Mouse (Mus musculus): ENCODE data around the gene 1700080E11Rik. TPM values are rescaled to one million over a fixed set of nuclear protein-coding genes. Genes with fewer than 3 reads are reported as not detected.

Gene 1700080E11Rik
- polyA plus RNA-seq (2012; rRNA removed), result not detected in 2 replicates

DNA sequence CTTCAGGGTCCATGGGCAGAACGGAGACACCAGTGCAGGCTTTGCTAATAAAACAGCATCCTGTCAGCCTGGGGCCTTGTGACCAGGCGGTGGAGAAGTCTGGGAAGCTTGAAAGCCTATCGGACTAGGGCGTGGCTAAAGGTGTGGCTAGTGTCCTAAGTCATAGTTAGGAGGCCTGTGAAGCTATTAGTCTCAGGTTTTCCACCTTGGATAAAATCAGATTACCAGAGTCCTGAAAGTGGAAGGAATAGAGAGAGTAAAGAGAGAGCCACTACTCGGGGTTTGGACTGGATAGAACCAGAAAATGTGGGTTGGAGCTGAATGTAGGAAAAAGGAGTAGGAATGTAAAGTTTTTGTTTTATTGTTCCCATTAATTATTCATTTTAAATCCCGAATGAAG, at the start of gene 1700080E11Rik:
1700080E11Rik (minus strand) TSS at position 101 of the 400 bp plus-strand sequence.
- TF ChIP-seq CTCF (IDR thresholded peaks at IDR 0.05; ENCODE audit: borderline replicate concordance, control insufficient read depth, extremely low read depth, insufficient read depth, low read length, poor library complexity), result no peak
- TF ChIP-seq POLR2A (IDR thresholded peaks at IDR 0.05; ENCODE audit: control insufficient read depth, extremely low read depth, insufficient read depth, low read length, poor library complexity), result no peak
- WGBS, result 86% methylated on average over 6 of the region's 6 CpGs
- no peak for DNase-seq
- H3K27ac ChIP-seq (ENCODE audit: control insufficient read depth, insufficient read depth, low read length), result no peak within 1 kb of the TSS
- H3K27me3 ChIP-seq (ENCODE audit: control insufficient read depth, insufficient read depth, low read length), result no peaks in the 10 kb centered on the region
- H3K4me3 ChIP-seq (ENCODE audit: control insufficient read depth, insufficient read depth, low read length), result no peak within 1 kb of the TSS
- H3K4me1 ChIP-seq (replicated peaks; ENCODE audit: control insufficient read depth, insufficient read depth, low read length), result no peaks in the 10 kb centered on the region
- H3K36me3 ChIP-seq (ENCODE audit: control insufficient read depth, insufficient read depth, low read length), result no peaks in the 10 kb centered on the region

DNA sequence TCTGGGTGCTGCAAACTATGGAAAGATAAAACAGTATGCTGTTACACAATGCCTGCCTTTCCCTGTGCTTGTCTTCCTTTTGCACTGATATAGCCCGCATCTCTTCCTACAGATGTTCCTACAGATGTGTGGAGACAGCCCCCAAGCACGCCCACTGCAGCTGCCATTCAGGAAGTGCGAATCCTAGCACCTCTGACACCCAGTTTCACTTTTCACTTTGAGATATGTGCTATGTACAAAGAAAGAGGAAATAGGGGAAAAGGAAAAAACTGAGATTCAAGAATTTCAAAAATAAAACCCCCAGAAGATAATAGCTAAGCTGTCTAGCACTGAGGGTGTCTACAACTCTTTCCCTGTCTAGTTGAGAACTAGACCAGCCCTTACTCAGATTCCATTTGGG, 41.8 kb upstream of the 1700080E11Rik start:
- Histone ChIP-seq H3K27me3 (ENCODE audit: control insufficient read depth, insufficient read depth, low read length) (no peaks in the 10 kb centered on the region), H3K27ac (ENCODE audit: control insufficient read depth, insufficient read depth, low read length) (no peak overlapping the region), H3K36me3 (ENCODE audit: control insufficient read depth, insufficient read depth, low read length) (no peaks in the 10 kb centered on the region), H3K4me1 (replicated peaks; ENCODE audit: control insufficient read depth, insufficient read depth, low read length) (no peaks in the 10 kb centered on the region), H3K4me3 (ENCODE audit: control insufficient read depth, insufficient read depth, low read length) (no peak overlapping the region)
- no peak for TF ChIP-seq CTCF (IDR thresholded peaks at IDR 0.05; ENCODE audit: borderline replicate concordance, control insufficient read depth, extremely low read depth, insufficient read depth, low read length, poor library complexity)
- no peak for TF ChIP-seq POLR2A (IDR thresholded peaks at IDR 0.05; ENCODE audit: control insufficient read depth, extremely low read depth, insufficient read depth, low read length, poor library complexity)
- no peak for DNase-seq
- 28% methylated on average over 3 of the region's 3 CpGs for WGBS

DNA sequence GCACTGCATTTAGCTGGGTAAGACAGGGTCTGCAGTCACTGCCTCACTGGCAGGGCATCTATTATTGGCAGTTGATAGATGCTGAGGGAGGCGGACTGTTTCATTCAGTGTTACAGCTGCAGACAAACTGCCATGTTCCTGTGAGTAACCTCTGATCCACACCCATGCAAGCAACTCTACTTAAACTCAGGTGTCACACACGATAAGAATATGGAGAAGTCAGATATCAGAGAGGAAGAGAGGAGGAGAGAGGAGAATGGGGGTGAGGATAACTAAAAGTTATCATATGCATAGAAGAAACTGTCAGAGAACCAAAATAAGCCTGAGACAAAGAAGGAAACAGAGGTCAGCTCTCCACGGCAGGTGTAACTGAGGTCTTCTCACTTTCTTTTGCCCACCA, 37.5 kb upstream of the 1700080E11Rik start:
- Histone ChIP-seq H3K4me1 (replicated peaks; ENCODE audit: control insufficient read depth, insufficient read depth, low read length) (no peaks in the 10 kb centered on the region), H3K36me3 (ENCODE audit: control insufficient read depth, insufficient read depth, low read length) (no peaks in the 10 kb centered on the region), H3K27ac (ENCODE audit: control insufficient read depth, insufficient read depth, low read length) (no peak overlapping the region), H3K27me3 (ENCODE audit: control insufficient read depth, insufficient read depth, low read length) (no peaks in the 10 kb centered on the region), H3K4me3 (ENCODE audit: control insufficient read depth, insufficient read depth, low read length) (no peak overlapping the region)
- DNase-seq, result no peak
- TF ChIP-seq POLR2A (IDR thresholded peaks at IDR 0.05; ENCODE audit: control insufficient read depth, extremely low read depth, insufficient read depth, low read length, poor library complexity), result no peak
- WGBS, result 87% methylated on average over 3 of the region's 3 CpGs

- no peak overlapping the region for H3K27ac ChIP-seq (ENCODE audit: control insufficient read depth, insufficient read depth, low read length)
- no peak overlapping the region for H3K4me3 ChIP-seq (ENCODE audit: control insufficient read depth, insufficient read depth, low read length)
- TF ChIP-seq POLR2A (IDR thresholded peaks at IDR 0.05; ENCODE audit: control insufficient read depth, extremely low read depth, insufficient read depth, low read length, poor library complexity), result no peak
- TF ChIP-seq CTCF (IDR thresholded peaks at IDR 0.05; ENCODE audit: borderline replicate concordance, control insufficient read depth, extremely low read depth, insufficient read depth, low read length, poor library complexity), result no peak
- 63% methylated on average over 6 of the region's 6 CpGs for WGBS
- no peaks in the 10 kb centered on the region for H3K36me3 ChIP-seq (ENCODE audit: control insufficient read depth, insufficient read depth, low read length)
- peaks cover 5% of the 10 kb centered on the region for H3K4me1 ChIP-seq (replicated peaks; ENCODE audit: control insufficient read depth, insufficient read depth, low read length)
- no peaks in the 10 kb centered on the region for H3K27me3 ChIP-seq (ENCODE audit: control insufficient read depth, insufficient read depth, low read length)
- DNase-seq, result no peak
Measured at GRCm38 (mm10) chr9:105139204-105139603, 5.7 kb downstream of the 1700080E11Rik start.

DNA sequence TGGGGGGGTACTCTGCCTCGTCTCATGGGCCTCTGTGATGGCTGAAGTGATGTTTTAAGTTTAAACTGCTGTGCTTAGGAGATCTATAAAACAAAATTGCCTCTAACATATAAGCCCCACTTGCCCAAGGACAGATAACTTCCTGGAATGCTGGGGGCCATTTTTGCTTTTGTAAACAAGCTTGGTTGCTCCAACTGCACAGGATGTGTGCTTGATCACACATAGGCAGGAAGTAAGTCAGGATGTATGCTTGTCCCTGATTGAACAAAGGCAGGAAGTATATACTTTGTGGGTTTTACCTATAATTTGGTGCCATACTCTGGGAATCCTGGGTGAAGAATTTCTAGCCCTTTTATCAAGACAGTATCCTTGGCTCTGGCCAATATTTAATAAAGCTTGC, 8.5 kb downstream of the 1700080E11Rik start:
- Histone ChIP-seq H3K4me3 (ENCODE audit: control insufficient read depth, insufficient read depth, low read length) (no peak overlapping the region), H3K27ac (ENCODE audit: control insufficient read depth, insufficient read depth, low read length) (no peak overlapping the region), H3K27me3 (ENCODE audit: control insufficient read depth, insufficient read depth, low read length) (no peaks in the 10 kb centered on the region), H3K4me1 (replicated peaks; ENCODE audit: control insufficient read depth, insufficient read depth, low read length) (peaks cover 15% of the 10 kb centered on the region), H3K36me3 (ENCODE audit: control insufficient read depth, insufficient read depth, low read length) (no peaks in the 10 kb centered on the region)
- no peak for TF ChIP-seq POLR2A (IDR thresholded peaks at IDR 0.05; ENCODE audit: control insufficient read depth, extremely low read depth, insufficient read depth, low read length, poor library complexity)
- TF ChIP-seq CTCF (IDR thresholded peaks at IDR 0.05; ENCODE audit: borderline replicate concordance, control insufficient read depth, extremely low read depth, insufficient read depth, low read length, poor library complexity), result no peak
- DNase-seq, result no peak
- WGBS, result 91% methylated on average over 1 of the region's 1 CpGs

- Histone ChIP-seq H3K4me1 (replicated peaks; ENCODE audit: control insufficient read depth, insufficient read depth, low read length) (peaks cover 28% of the 10 kb centered on the region), H3K27ac (ENCODE audit: control insufficient read depth, insufficient read depth, low read length) (peak overlapping the region; percentile 69), H3K4me3 (ENCODE audit: control insufficient read depth, insufficient read depth, low read length) (no peak overlapping the region), H3K27me3 (ENCODE audit: control insufficient read depth, insufficient read depth, low read length) (no peaks in the 10 kb centered on the region), H3K36me3 (ENCODE audit: control insufficient read depth, insufficient read depth, low read length) (no peaks in the 10 kb centered on the region)
- WGBS, result 28% methylated on average over 5 of the region's 5 CpGs
- peak; percentile 30 for DNase-seq
- TF ChIP-seq POLR2A (IDR thresholded peaks at IDR 0.05; ENCODE audit: control insufficient read depth, extremely low read depth, insufficient read depth, low read length, poor library complexity), result no peak
- no peak for TF ChIP-seq CTCF (IDR thresholded peaks at IDR 0.05; ENCODE audit: borderline replicate concordance, control insufficient read depth, extremely low read depth, insufficient read depth, low read length, poor library complexity)
Measured at GRCm38 (mm10) chr9:105134536-105134935, 10.4 kb downstream of the 1700080E11Rik start.

- peak overlapping the region; percentile 2; the same call in 1 of the 2 replicates for H3K27ac ChIP-seq (ENCODE audit: control insufficient read depth, insufficient read depth, low read length)
Measured at GRCm38 (mm10) chr9:105132002-105132367, 12.9 kb downstream of the 1700080E11Rik start.

More at GRCm38 (mm10) chr9:105132002-105132367, 12.9 kb downstream of the 1700080E11Rik start:
- Histone ChIP-seq H3K4me3 (ENCODE audit: control insufficient read depth, insufficient read depth, low read length) (peak overlapping the region; percentile 78; the same call in 1 of the 2 replicates), H3K4me1 (replicated peaks; ENCODE audit: control insufficient read depth, insufficient read depth, low read length) (peaks cover 28% of the 10 kb centered on the region), H3K36me3 (ENCODE audit: control insufficient read depth, insufficient read depth, low read length) (no peaks in the 10 kb centered on the region), H3K27me3 (ENCODE audit: control insufficient read depth, insufficient read depth, low read length) (no peaks in the 10 kb centered on the region)
- 23% methylated on average over 5 of the region's 5 CpGs for WGBS
- DNase-seq, result no peak
- no peak for TF ChIP-seq POLR2A (IDR thresholded peaks at IDR 0.05; ENCODE audit: control insufficient read depth, extremely low read depth, insufficient read depth, low read length, poor library complexity)
- no peak for TF ChIP-seq CTCF (IDR thresholded peaks at IDR 0.05; ENCODE audit: borderline replicate concordance, control insufficient read depth, extremely low read depth, insufficient read depth, low read length, poor library complexity)
